In genomic region chr4:132515369-132516155, GRCm38 (mm10) we compare ENCODE assay signal across 8 mouse cellular contexts. TPM values are rescaled to one million over a fixed set of nuclear protein-coding genes. Genes with fewer than 3 reads are reported as not detected.
DNase-seq lines count a peak whose midpoint lies in the region; ATAC-seq and TF ChIP-seq lines count a peak whose summit lies in the region.

No protein-coding gene starts in this region.

- 20% methylated on average over 22 of the region's 22 CpGs for WGBS in embryonic facial prominence, embryonic 13.5 days
- 18% methylated on average over 22 of the region's 22 CpGs for WGBS in heart, adult 2 months
- 19% methylated on average over 22 of the region's 22 CpGs for WGBS in limb, embryonic 13.5 days
- WGBS in midbrain, embryonic 16.5 days: 20% methylated on average over 22 of the region's 22 CpGs

- peak; percentile 96 for ATAC-seq in embryonic facial prominence, embryonic 13.5 days (ENCODE audit: insufficient number of reproducible peaks, insufficient read depth, low FRiP score, low TSS enrichment, low read depth)
- peak; percentile 95 for ATAC-seq in limb, embryonic 13.5 days (ENCODE audit: low FRiP score, low read depth)
- peak; percentile 95 for ATAC-seq in midbrain, embryonic 16.5 days

- no peak for TF ChIP-seq CTCF in heart, adult 2 months (IDR thresholded peaks at IDR 0.05)

- no peaks in the 10 kb centered on the region for H3K27me3 ChIP-seq in embryonic facial prominence, embryonic 13.5 days
- H3K27me3 ChIP-seq in heart, adult 2 months (ENCODE audit: control insufficient read depth, insufficient read depth, low read length): no peaks in the 10 kb centered on the region
- no peaks in the 10 kb centered on the region for H3K27me3 ChIP-seq in limb, embryonic 13.5 days
- peaks cover 3% of the 10 kb centered on the region for H3K27me3 ChIP-seq in midbrain, embryonic 16.5 days (ENCODE audit: control insufficient read depth, insufficient read depth, low read depth, low read length)

- H3K79me2 ChIP-seq in heart, adult 2 months (replicated peaks; ENCODE audit: control insufficient read depth, insufficient read depth, low read length): no peaks in the 10 kb centered on the region

- H3K36me3 ChIP-seq in embryonic facial prominence, embryonic 13.5 days: no peaks in the 10 kb centered on the region
- H3K36me3 ChIP-seq in heart, adult 2 months (ENCODE audit: control insufficient read depth, insufficient read depth, low read length): no peaks in the 10 kb centered on the region
- H3K36me3 ChIP-seq in limb, embryonic 13.5 days: no peaks in the 10 kb centered on the region
- H3K36me3 ChIP-seq in midbrain, embryonic 16.5 days (ENCODE audit: control insufficient read depth, insufficient read depth, low read length): no peaks in the 10 kb centered on the region

- H3K9ac ChIP-seq in embryonic facial prominence, embryonic 13.5 days: peak overlapping the region; percentile 65
- H3K9ac ChIP-seq in heart, adult 2 months (ENCODE audit: low read depth, low read length): peak overlapping the region; percentile 73
- H3K9ac ChIP-seq in limb, embryonic 13.5 days: peak overlapping the region; percentile 59
- H3K9ac ChIP-seq in midbrain, embryonic 16.5 days (ENCODE audit: low read depth, low read length): 0 out of 2 replicates have a peak overlapping the region, but pooled peaks have one; percentile 4

- no peaks in the 10 kb centered on the region for H3K9me3 ChIP-seq in embryonic facial prominence, embryonic 13.5 days
- H3K9me3 ChIP-seq in limb, embryonic 13.5 days: no peaks in the 10 kb centered on the region
- no peaks in the 10 kb centered on the region for H3K9me3 ChIP-seq in midbrain, embryonic 16.5 days (replicated peaks; ENCODE audit: control insufficient read depth, low read length, poor library complexity, severe bottlenecking)

- H3K27ac ChIP-seq in embryonic facial prominence, embryonic 13.5 days: peak overlapping the region; percentile 86
- peak overlapping the region; percentile 91 for H3K27ac ChIP-seq in heart, adult 2 months
- H3K27ac ChIP-seq in limb, embryonic 13.5 days: peak overlapping the region; percentile 82
- H3K27ac ChIP-seq in midbrain, embryonic 16.5 days (ENCODE audit: low read length): peak overlapping the region; percentile 48

- DNase-seq in 3134 (ENCODE audit: extremely low read depth, insufficient read length, low spot score): peak; percentile 82
- peak; percentile 93 for DNase-seq in adrenal gland, postnatal 36 days
- peak; percentile 87 to 94 for DNase-seq in heart, adult 2 months
- peak; percentile 95 to 98 for DNase-seq in kidney, adult 8-10 months
- peak; percentile 73 to 91 for DNase-seq in spleen, postnatal 10 days (ENCODE audit: low spot score in 2 of 2)

- intact Hi-C loops in heart, adult 2 months (cut with DNase I): loop anchor here (2.0 to 10.0 kb wide), 3 partner anchors 17 to 301 kb away; partner anchors contain the start of genes Atpif1, Phactr4 and Ythdf2

- peak; percentile 98 for TF ChIP-seq POLR2A in heart, adult 2 months (IDR thresholded peaks at IDR 0.05; ENCODE audit: insufficient read depth, low read depth, low read length)

- peaks cover 13% of the 10 kb centered on the region for H3K4me1 ChIP-seq in embryonic facial prominence, embryonic 13.5 days
- peaks cover 2% of the 10 kb centered on the region for H3K4me1 ChIP-seq in heart, adult 2 months (ENCODE audit: control insufficient read depth, insufficient read depth, low read length)
- H3K4me1 ChIP-seq in limb, embryonic 13.5 days: peaks cover 6% of the 10 kb centered on the region
- H3K4me1 ChIP-seq in midbrain, embryonic 16.5 days (ENCODE audit: control insufficient read depth, insufficient read depth, low read length): peaks cover 8% of the 10 kb centered on the region; the same call in 1 of the 2 replicates

- peak overlapping the region; percentile 90 for H3K4me2 ChIP-seq in embryonic facial prominence, embryonic 13.5 days
- H3K4me2 ChIP-seq in limb, embryonic 13.5 days (replicated peaks): peak overlapping the region; percentile 91
- H3K4me2 ChIP-seq in midbrain, embryonic 16.5 days (ENCODE audit: low read length): peak overlapping the region; percentile 89

- H3K4me3 ChIP-seq in embryonic facial prominence, embryonic 13.5 days: peak overlapping the region; percentile 51
- H3K4me3 ChIP-seq in heart, adult 2 months: peak overlapping the region; percentile 76
- H3K4me3 ChIP-seq in limb, embryonic 13.5 days: peak overlapping the region; percentile 51
- H3K4me3 ChIP-seq in midbrain, embryonic 16.5 days (ENCODE audit: low read depth, low read length): peak overlapping the region; percentile 37

- 0 out of 2 replicates have a peak, but pooled peaks have one; percentile 20 for TF ChIP-seq EP300 in heart, adult 2 months (IDR thresholded peaks at IDR 0.05; ENCODE audit: insufficient read depth, low read depth, low read length)

RNA-seq across cellular contexts. Expression of gene Sesn2, which starts 5.3 kb away (rescaled TPM):
- 10 to 100 TPM; 12.9 to 24.8 TPM for total RNA-seq in adrenal gland, postnatal 36 days (2021)
- 8.7 and 9.0 TPM in 2 replicates for polyA plus RNA-seq in embryonic facial prominence, embryonic 13.5 days (2015; fragmentation: Nextera tagmentation; extraction: Ambion mirVana)
- total RNA-seq in heart, adult 2 months (2021): 1 to 10 TPM; 2.5 to 3.3 TPM
- polyA plus RNA-seq in heart, adult 2 months (2012; rRNA removed): 3.4 and 4.3 TPM in 2 replicates
- 8.1 and 9.2 TPM in 2 replicates for polyA plus RNA-seq in limb, embryonic 13.5 days (2015; fragmentation: Nextera tagmentation; extraction: Ambion mirVana)
- polyA plus RNA-seq in midbrain, embryonic 16.5 days (2015; fragmentation: Nextera tagmentation; extraction: Ambion mirVana): 9.2 and 10.0 TPM in 2 replicates

RNA-seq across cellular contexts. Expression of gene Atpif1, which starts 17.9 kb away (rescaled TPM):
- 100 to 1,000 TPM; 352 to 374 TPM for total RNA-seq in adrenal gland, postnatal 36 days (2021)
- polyA plus RNA-seq in embryonic facial prominence, embryonic 13.5 days (2015; fragmentation: Nextera tagmentation; extraction: Ambion mirVana): 1,173 and 1,316 TPM in 2 replicates
- total RNA-seq in heart, adult 2 months (2021): 100 to 1,000 TPM; 287 to 299 TPM
- 146 and 164 TPM in 2 replicates for polyA plus RNA-seq in heart, adult 2 months (2012; rRNA removed)
- 936 and 950 TPM in 2 replicates for polyA plus RNA-seq in limb, embryonic 13.5 days (2015; fragmentation: Nextera tagmentation; extraction: Ambion mirVana)
- 1,190 and 1,253 TPM in 2 replicates for polyA plus RNA-seq in midbrain, embryonic 16.5 days (2015; fragmentation: Nextera tagmentation; extraction: Ambion mirVana)

RNA-seq across cellular contexts. Expression of gene Dnajc8, which starts 19.8 kb away (rescaled TPM):
- total RNA-seq in adrenal gland, postnatal 36 days (2021): 10 to 100 TPM; 88.0 to 95.5 TPM
- polyA plus RNA-seq in embryonic facial prominence, embryonic 13.5 days (2015; fragmentation: Nextera tagmentation; extraction: Ambion mirVana): 173 and 177 TPM in 2 replicates
- 10 to 100 TPM; 53.3 to 58.8 TPM for total RNA-seq in heart, adult 2 months (2021)
- polyA plus RNA-seq in heart, adult 2 months (2012; rRNA removed): 29.1 and 40.0 TPM in 2 replicates
- 169 and 172 TPM in 2 replicates for polyA plus RNA-seq in limb, embryonic 13.5 days (2015; fragmentation: Nextera tagmentation; extraction: Ambion mirVana)
- 138 and 153 TPM in 2 replicates for polyA plus RNA-seq in midbrain, embryonic 16.5 days (2015; fragmentation: Nextera tagmentation; extraction: Ambion mirVana)

RNA-seq across cellular contexts. Expression of gene Ptafr, which starts 48.3 kb away (rescaled TPM):
- total RNA-seq in adrenal gland, postnatal 36 days (2021): 1 to 10 TPM; 1.6 to 2.1 TPM
- 0.56 and 0.74 TPM in 2 replicates for polyA plus RNA-seq in embryonic facial prominence, embryonic 13.5 days (2015; fragmentation: Nextera tagmentation; extraction: Ambion mirVana)
- total RNA-seq in heart, adult 2 months (2021): 1 to 10 TPM; 1.7 to 1.8 TPM
- polyA plus RNA-seq in heart, adult 2 months (2012; rRNA removed): 3.1 and 4.4 TPM in 2 replicates
- 0.50 and 0.63 TPM in 2 replicates for polyA plus RNA-seq in limb, embryonic 13.5 days (2015; fragmentation: Nextera tagmentation; extraction: Ambion mirVana)
- polyA plus RNA-seq in midbrain, embryonic 16.5 days (2015; fragmentation: Nextera tagmentation; extraction: Ambion mirVana): 0.36 and 0.54 TPM in 2 replicates

RNA-seq across cellular contexts. Expression of gene Med18, which starts 51.8 kb away (rescaled TPM):
- 1 to 10 TPM; 7.9 to 8.6 TPM for total RNA-seq in adrenal gland, postnatal 36 days (2021)
- polyA plus RNA-seq in embryonic facial prominence, embryonic 13.5 days (2015; fragmentation: Nextera tagmentation; extraction: Ambion mirVana): 28.7 and 36.4 TPM in 2 replicates
- 1 to 10 TPM; 3.5 to 4.5 TPM for total RNA-seq in heart, adult 2 months (2021)
- 2.1 and 2.2 TPM in 2 replicates for polyA plus RNA-seq in heart, adult 2 months (2012; rRNA removed)
- polyA plus RNA-seq in limb, embryonic 13.5 days (2015; fragmentation: Nextera tagmentation; extraction: Ambion mirVana): 28.3 and 32.1 TPM in 2 replicates
- polyA plus RNA-seq in midbrain, embryonic 16.5 days (2015; fragmentation: Nextera tagmentation; extraction: Ambion mirVana): 16.9 and 17.9 TPM in 2 replicates

Comparison
In these comparisons a context has a peak if more than half of its experiments do, and no peak if none do; other contexts are left out.
1. Peak in every context shown above with its lines: DNase-seq, ATAC-seq, H3K4me3 ChIP-seq and H3K27ac ChIP-seq.
2. H3K9ac ChIP-seq: peak in every context shown above with its lines; median percentile 73 in heart, adult 2 months; 65 in embryonic facial prominence, embryonic 13.5 days; 59 in limb, embryonic 13.5 days; 4 in midbrain, embryonic 16.5 days.